Mouse (Mus musculus) hindbrain, embryonic 13.5 days (tissue): ENCODE results near the gene 6720489N17Rik. TPM values are rescaled to one million over a fixed set of nuclear protein-coding genes. Genes with fewer than 3 reads are reported as not detected.
"Not testable (repeated sequence)": the region's sequence is repeated elsewhere in the genome, so short reads cannot be mapped to it uniquely, and the experiment has no call there.

Experiments
- ATAC-seq: fragments of 200-750 bp; cut with Nextera tagmentation; 2 replicates; pipeline ENCODE4 v1.8.0; 2017; ENCODE audit warnings: moderate TSS enrichment; ENCODE audit not compliant: low FRiP score
- H3K27ac ChIP-seq: fragments of 300-500 bp; sonication (generic); 2 replicates; pipeline ENCODE4 v1.5.1; 2015; ENCODE audit warnings: inconsistent platforms, mild to moderate bottlenecking, moderate library complexity
- H3K27me3 ChIP-seq: fragments of 300-500 bp; sonication (generic); 2 replicates; pipeline ENCODE4 v1.6.1; 2015; ENCODE audit warnings: mild to moderate bottlenecking, inconsistent platforms
- H3K36me3 ChIP-seq: fragments of 300-500 bp; sonication (generic); 2 replicates; pipeline ENCODE4 v1.6.1; 2015; ENCODE audit warnings: mild to moderate bottlenecking, inconsistent platforms
- H3K4me1 ChIP-seq: fragments of 300-500 bp; sonication (generic); replicated peaks from 2 replicates; pipeline ENCODE4 v1.6.1; 2015; ENCODE audit warnings: inconsistent platforms
- H3K4me2 ChIP-seq: fragments of 300-500 bp; sonication (generic); 2 replicates; pipeline ENCODE4 v1.6.1; 2015; ENCODE audit warnings: inconsistent platforms, mild to moderate bottlenecking, moderate library complexity
- H3K4me3 ChIP-seq: fragments of 300-500 bp; sonication (generic); 2 replicates; pipeline ENCODE4 v1.5.1; 2015; ENCODE audit warnings: mild to moderate bottlenecking, inconsistent platforms
- H3K9ac ChIP-seq: fragments of 300-500 bp; sonication (generic); 2 replicates; pipeline ENCODE4 v1.6.1; 2015; ENCODE audit warnings: mild to moderate bottlenecking, inconsistent platforms
- H3K9me3 ChIP-seq: fragments of 300-500 bp; sonication (generic); 2 replicates; pipeline ENCODE4 v1.6.1; 2016; ENCODE audit warnings: inconsistent platforms
- WGBS: fragments of 180-500 bp; shearing (Covaris S2); methylation state at CpG from one replicate; pipeline ENCODE4 v1.1.7; 2015; 5-methylcytosine and 5-hydroxymethylcytosine counted together
- microRNA-seq: library from miRNA; unstranded; fragments of <30 nt; microRNA quantifications from one replicate; pipeline ENCODE4, GENCODE M21; 2016
- polyA plus RNA-seq: library from polyadenylated mRNA; unstranded; fragments of >200 nt; fragmentation: Nextera tagmentation; extraction: Ambion mirVana; gene quantifications from 2 replicates; pipeline ENCODE4 v1.2.1, GENCODE M21; 2015

Gene 6720489N17Rik
- polyA plus RNA-seq: 8.5 and 9.4 TPM in 2 replicates

DNA sequence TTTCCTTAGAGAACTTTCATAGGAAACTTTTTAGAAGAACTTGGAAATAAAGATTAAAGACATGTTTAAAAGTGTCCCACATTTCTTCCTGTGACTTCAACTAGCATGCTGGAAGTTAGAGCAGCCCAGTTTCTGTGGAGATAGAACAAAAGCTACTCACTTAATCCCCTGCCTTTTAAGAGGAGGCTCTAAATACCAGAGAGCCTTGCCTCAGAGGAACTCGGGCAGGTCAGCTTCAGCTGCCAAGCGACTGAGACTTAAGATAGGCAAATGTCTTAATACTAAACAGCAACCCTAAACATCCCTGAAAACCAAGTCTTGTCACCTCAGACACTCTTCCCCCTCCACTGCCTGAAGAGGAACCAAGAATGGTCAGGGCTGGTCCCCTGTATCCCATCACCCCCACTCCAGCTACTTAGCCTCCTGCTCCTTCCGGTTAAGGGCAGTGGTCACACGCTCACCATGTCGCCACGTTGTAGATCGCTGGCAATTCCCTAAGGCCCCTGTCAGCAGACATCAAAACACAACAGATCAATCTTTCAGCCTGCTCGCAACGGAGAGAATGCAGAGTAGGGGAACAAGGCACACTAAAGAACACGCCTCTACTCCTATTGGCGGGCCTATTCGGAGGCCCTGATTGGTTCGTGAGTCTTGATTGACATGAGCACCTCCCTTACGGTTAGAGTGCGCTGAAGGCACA is at the start of gene 6720489N17Rik:
6720489N17Rik (minus strand) TSS at position 606 of the 700 bp plus-strand sequence.
- Histone ChIP-seq H3K4me2 (peak within 1 kb of the TSS; percentile 55), H3K9ac (peak within 1 kb of the TSS; percentile 59), H3K4me3 (peak within 1 kb of the TSS; percentile 49)
- not testable (repeated sequence) for H3K27me3 ChIP-seq, H3K27ac ChIP-seq, H3K36me3 ChIP-seq, H3K4me1 ChIP-seq, H3K9me3 ChIP-seq
- ATAC-seq: peak; percentile 100
- WGBS: 3% methylated on average over 15 of the region's 15 CpGs

DNA sequence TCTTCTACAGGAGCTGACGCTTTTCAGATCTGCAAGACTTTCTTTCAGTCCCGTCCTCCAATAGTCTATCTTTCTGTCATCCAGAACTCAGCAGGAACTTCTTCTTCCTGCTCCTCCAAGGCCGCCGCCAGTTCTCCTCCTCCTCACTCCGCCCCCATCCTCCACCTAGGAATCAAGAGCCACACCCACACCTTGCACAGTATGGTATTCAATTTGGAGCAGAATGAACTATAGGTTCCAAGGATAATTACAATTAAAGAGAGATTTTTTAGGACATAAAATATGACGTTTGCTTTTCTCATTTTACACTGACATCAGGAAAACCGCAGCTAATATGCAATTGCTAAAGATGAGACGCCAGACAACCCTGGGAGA is 29.4 kb upstream of the 6720489N17Rik start:
- no peak overlapping the region for H3K27ac ChIP-seq
- H3K27me3 ChIP-seq: no peaks in the 10 kb centered on the region
- H3K36me3 ChIP-seq: peaks cover 12% of the 10 kb centered on the region
- peak; percentile 96 for ATAC-seq
- 26% methylated on average over 8 of the region's 8 CpGs for WGBS
- H3K4me2 ChIP-seq: peak overlapping the region; percentile 52
- H3K9me3 ChIP-seq: no peaks in the 10 kb centered on the region
- 0 out of 2 replicates have a peak, but pooled peaks cover 2% of the 10 kb centered on the region for H3K4me1 ChIP-seq
- peak overlapping the region; percentile 50 for H3K4me3 ChIP-seq
- H3K9ac ChIP-seq: peak overlapping the region; percentile 72

DNA sequence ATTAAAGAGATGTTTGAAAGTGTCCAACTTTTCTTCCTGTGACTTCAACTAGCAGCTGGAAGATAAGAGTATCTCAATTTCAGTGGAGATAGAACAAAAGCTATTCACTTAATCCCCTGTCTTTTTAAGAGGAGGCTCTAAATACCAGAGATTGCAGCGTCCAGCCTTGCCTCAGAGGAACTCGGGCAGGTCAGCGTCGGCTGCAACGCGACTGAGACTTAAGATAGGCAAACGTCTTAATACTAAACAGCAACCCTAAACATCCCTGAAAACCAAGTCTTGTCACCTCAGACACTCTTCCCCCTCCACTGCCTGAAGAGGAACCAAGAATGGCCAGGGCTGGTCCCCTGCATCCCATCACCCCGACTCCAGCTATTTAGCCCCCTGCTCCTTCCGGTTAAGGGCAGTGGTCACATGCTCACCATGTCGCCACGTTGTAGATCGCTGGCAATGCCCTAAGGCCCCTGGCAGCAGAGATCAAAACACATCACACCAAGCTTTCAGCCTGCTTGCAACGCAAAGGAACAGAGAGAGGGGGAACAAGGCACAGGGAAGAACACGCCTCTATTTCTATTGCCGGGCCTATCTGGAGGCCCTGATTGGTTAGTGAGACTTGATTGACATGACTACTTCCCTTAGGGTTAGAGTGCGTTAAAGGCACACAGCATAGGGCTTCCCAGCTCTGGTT is 28.8 kb upstream of the 6720489N17Rik start:
- Histone ChIP-seq H3K36me3 (peaks cover 14% of the 10 kb centered on the region), H3K4me3 (peak overlapping the region; percentile 50), H3K4me2 (peak overlapping the region; percentile 52), H3K9ac (peak overlapping the region; percentile 72)
- H3K27ac ChIP-seq, H3K27me3 ChIP-seq, H3K4me1 ChIP-seq, H3K9me3 ChIP-seq: not testable (repeated sequence)
- ATAC-seq: peak; percentile 100
- WGBS: 4% methylated on average over 16 of the region's 16 CpGs

DNA sequence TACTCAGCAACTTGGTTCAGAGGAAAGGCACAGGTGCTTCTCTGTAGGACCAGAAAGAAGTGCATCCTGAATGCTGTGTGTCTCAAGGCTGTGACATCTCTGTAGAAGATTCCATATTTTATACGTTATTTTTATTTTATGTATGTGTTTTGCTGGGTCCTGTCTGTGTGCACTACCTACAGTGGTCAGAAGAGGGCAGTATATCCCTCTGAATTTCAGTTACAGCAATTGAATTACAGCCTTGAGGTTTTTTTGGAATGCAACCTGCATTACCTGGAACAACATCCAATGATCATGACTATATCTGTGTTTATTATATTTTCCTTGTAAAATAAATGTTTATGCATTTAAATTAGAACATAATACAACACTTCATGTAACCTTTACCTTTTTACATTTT is 3.1 kb upstream of the 6720489N17Rik start:
- H3K4me3 ChIP-seq, H3K9me3 ChIP-seq, H3K27me3 ChIP-seq, H3K4me1 ChIP-seq, H3K36me3 ChIP-seq, H3K4me2 ChIP-seq, H3K9ac ChIP-seq, H3K27ac ChIP-seq, ATAC-seq: not testable (repeated sequence)
- WGBS: 45% methylated on average over 1 of the region's 1 CpGs

DNA sequence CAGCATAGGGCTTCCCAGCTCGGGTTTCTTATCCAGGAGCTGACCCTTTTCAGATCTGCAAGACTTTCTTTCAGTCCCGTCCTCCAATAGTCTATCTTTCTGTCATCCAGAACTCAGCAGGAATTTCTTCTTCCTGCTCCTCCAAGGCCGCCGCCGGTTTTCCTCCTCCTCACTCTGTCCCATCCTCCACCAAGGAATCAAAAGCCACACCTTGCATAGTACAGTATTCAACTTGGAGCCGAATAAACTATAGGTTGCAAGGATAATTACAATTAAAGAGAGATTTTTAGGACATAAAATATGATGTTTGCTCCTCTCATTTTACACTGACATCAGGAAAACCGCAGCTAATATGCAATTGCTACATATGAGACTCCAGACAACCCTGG is 289 bp upstream of the 6720489N17Rik start:
- H3K4me1 ChIP-seq, H3K27ac ChIP-seq, H3K27me3 ChIP-seq, H3K9me3 ChIP-seq, H3K36me3 ChIP-seq: not testable (repeated sequence)
- peak; percentile 93 for ATAC-seq
- Histone ChIP-seq H3K4me2 (peak overlapping the region; percentile 55), H3K4me3 (peak overlapping the region; percentile 49), H3K9ac (peak overlapping the region; percentile 59)
- 9% methylated on average over 7 of the region's 7 CpGs for WGBS

DNA sequence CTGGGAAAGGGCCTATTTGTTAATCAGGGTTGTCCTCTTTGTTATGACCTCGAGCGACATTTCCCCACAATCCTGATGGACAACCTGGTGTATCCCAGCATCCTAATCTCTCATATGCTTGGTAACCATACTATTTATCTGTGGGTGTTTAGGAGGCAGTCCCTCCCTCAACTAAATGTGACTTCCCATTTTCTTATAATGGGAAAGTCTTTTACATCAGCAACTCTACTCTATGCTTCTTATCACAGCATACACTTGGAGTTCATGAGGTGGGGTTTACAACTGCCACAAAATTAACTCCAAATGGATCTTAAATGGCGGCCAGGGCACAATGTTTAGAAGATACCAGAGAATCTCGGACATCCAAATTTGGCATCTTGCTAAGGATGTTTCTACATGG is 6.5 kb downstream of the 6720489N17Rik start:
- H3K9me3 ChIP-seq: peaks cover 18% of the 10 kb centered on the region
- not testable (repeated sequence) for ATAC-seq, H3K4me1 ChIP-seq, H3K4me2 ChIP-seq, H3K36me3 ChIP-seq, H3K27me3 ChIP-seq, H3K27ac ChIP-seq, H3K9ac ChIP-seq, H3K4me3 ChIP-seq
- 94% methylated on average over 4 of the region's 4 CpGs for WGBS

DNA sequence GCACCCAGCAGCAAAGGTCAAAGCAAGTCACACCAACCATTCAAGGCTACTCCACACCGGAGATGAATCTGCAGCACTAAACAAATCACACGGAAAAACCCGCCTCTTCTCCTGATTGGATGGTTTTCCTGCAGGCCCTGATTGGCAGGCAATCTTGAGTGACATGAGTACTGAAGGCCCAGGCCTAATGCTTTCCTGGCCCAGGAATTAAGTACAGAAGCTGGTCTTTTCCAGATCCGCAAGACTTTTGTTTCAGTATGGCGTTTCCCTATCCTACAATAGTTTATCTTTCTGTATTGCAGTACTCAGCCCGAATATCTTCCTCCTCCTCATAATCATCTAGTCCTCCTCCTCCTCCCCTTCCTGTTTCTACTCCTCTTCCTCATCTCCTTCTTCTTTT is 52.9 kb downstream of the 6720489N17Rik start, which contains the start of gene Zfp934:
Zfp934 (minus strand) TSS at position 101 of the 400 bp plus-strand sequence.
- H3K4me3 ChIP-seq, H3K27me3 ChIP-seq, ATAC-seq, H3K4me1 ChIP-seq, H3K9ac ChIP-seq, H3K27ac ChIP-seq, H3K36me3 ChIP-seq, H3K4me2 ChIP-seq, H3K9me3 ChIP-seq: not testable (repeated sequence)
- WGBS: 94% methylated on average over 4 of the region's 6 CpGs

DNA sequence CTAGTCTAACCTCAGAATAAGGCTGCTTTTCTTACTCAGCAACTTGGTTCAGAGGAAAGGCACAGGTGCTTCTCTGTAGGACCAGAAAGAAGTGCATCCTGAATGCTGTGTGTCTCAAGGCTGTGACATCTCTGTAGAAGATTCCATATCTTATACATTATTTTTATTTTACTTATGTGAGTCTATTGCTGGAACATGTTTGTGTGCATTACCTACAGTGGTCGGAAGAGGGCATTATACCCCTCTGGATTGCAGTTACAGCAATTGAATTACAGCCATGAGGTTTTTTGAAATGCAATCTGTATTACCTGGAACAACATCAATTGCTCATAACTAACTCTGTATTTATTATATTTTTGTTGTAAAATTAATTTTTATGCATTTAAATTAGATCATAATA is 62.3 kb downstream of the 6720489N17Rik start:
- not testable (repeated sequence) for H3K4me1 ChIP-seq, H3K4me3 ChIP-seq, H3K9ac ChIP-seq, H3K27me3 ChIP-seq, H3K4me2 ChIP-seq, H3K27ac ChIP-seq, H3K9me3 ChIP-seq, H3K36me3 ChIP-seq, ATAC-seq
- WGBS: 25% methylated on average over 1 of the region's 1 CpGs

DNA sequence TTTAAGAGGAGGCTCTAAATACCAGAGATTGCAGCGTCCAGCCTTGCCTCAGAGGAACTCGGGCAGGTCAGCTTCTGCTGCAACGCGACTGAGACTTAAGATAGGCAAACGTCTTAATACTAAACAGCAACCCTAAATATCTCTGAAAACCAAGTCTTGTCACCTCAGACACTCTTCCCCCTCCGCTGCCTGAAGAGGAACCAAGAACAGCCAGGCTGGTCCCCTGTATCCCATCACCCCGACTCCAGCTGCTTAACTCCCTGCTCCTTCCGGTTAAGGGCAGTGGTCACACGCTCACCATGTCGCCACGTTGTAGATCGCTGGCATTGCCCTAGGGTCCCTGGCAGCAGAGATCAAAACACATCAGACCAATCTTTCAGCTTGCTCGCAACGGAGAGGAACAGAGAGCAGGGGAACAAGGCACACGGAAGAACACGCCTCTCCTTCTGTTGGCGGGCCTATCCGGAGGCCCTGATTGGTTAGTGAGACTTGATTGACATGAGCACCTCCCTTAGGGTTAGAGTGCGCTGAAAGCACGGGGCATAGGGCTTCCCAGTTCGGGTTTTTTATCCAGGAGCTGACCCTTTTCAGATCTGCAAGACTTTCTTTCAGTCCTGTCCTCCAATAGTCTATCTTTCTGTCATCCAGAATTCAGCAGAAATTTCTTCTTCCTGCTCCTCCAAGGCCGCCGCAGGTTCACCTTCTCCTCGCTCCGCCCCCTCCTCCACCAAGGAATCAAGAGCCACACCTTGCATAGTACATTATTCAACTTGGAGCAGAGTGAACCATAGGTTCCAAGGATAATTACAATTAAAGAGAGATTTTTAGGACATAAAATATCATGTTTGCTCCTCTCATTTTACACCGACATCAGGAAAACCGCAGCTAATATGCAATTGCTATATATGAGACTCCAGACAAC is 65.5 kb downstream of the 6720489N17Rik start, which contains the start of gene Zfp935:
Zfp935 (minus strand) TSS at position 323 of the 922 bp plus-strand sequence.
- peak within 1 kb of the TSS; percentile 68 for H3K9ac ChIP-seq
- not testable (repeated sequence) for H3K27me3 ChIP-seq, H3K4me1 ChIP-seq, H3K27ac ChIP-seq
- WGBS: 4% methylated on average over 27 of the region's 27 CpGs
- peak; percentile 46; the same call in 1 of the 2 replicates for ATAC-seq
- H3K9me3 ChIP-seq: peaks cover 19% of the 10 kb centered on the region
- H3K4me2 ChIP-seq: peak within 1 kb of the TSS; percentile 51
- H3K4me3 ChIP-seq: peak within 1 kb of the TSS; percentile 48
- peaks cover 17% of the 10 kb centered on the region for H3K36me3 ChIP-seq

Small RNA genes within 50 kb of the gene (microRNA-seq; reads per million reads assigned to microRNA genes)
- not detected for gene Gm24020

Other genes starting within 250 kb of the 6720489N17Rik start
- 2.5 and 2.6 TPM in 2 replicates for gene Gm3604, start 241.0 kb downstream of the 6720489N17Rik start, polyA plus RNA-seq
- gene Gm49359, start 157.3 kb downstream of the 6720489N17Rik start, polyA plus RNA-seq: 16.9 and 17.8 TPM in 2 replicates
- gene Zfp935, start 65.7 kb downstream of the 6720489N17Rik start, polyA plus RNA-seq: not detected in 2 replicates
- 12.9 and 14.4 TPM in 2 replicates for gene Zfp934, start 53.0 kb downstream of the 6720489N17Rik start, polyA plus RNA-seq
- gene Platr25, start 136.5 kb upstream of the 6720489N17Rik start, polyA plus RNA-seq: 35.0 and 37.2 TPM in 2 replicates
- gene Gm5141, start 161.6 kb upstream of the 6720489N17Rik start, polyA plus RNA-seq: 10.8 and 11.2 TPM in 2 replicates
- 0.14 and 0.93 TPM in 2 replicates for gene Fbp2, start 234.2 kb upstream of the 6720489N17Rik start, polyA plus RNA-seq